Mouse (Mus musculus) myocyte (in vitro differentiated cells): ENCODE measurements around the gene Gmeb1. TPM values are rescaled to one million over a fixed set of nuclear protein-coding genes. Genes with fewer than 3 reads are reported as not detected.
A peak's percentile ranks its signal among the peaks of the same experiment; 100 is the strongest.

Experiments used
- H3K27me3 ChIP-seq: one replicate; pipeline ENCODE4 v1.6.1; 2011; ENCODE audit not compliant: control insufficient read depth, insufficient read depth, insufficient read length
- H3K36me3 ChIP-seq: one replicate; pipeline ENCODE4 v1.6.1; 2011; ENCODE audit not compliant: control insufficient read depth, insufficient read depth
- H3K4me2 ChIP-seq: one replicate; pipeline ENCODE4 v1.6.1; 2011; ENCODE audit warnings: low read depth, control low read depth
- H3K4me3 ChIP-seq: one replicate; pipeline ENCODE4 v1.5.1; 2011; ENCODE audit warnings: mild to moderate bottlenecking, control low read depth, moderate library complexity
- H3K79me2 ChIP-seq: one replicate; pipeline ENCODE4 v1.6.1; 2011; ENCODE audit not compliant: control insufficient read depth, insufficient read depth
- H3ac ChIP-seq: one replicate; pipeline ENCODE4 v1.6.1; 2011; ENCODE audit not compliant: control insufficient read depth, insufficient read length
- CEBPB ChIP-seq: IDR thresholded peaks from 2 replicates; pipeline ENCODE4 v1.6.1; 2011; ENCODE audit warnings: mild to moderate bottlenecking, moderate library complexity; ENCODE audit not compliant: poor library complexity, insufficient read depth, severe bottlenecking
- E2F4 ChIP-seq: IDR thresholded peaks from one replicate; pipeline ENCODE4 v1.6.1; 2011; ENCODE audit warnings: mild to moderate bottlenecking, control low read depth, moderate library complexity; ENCODE audit not compliant: insufficient read depth
- MAX ChIP-seq: IDR thresholded peaks from one replicate; pipeline ENCODE4 v1.6.1; 2011; ENCODE audit warnings: low read depth, mild to moderate bottlenecking, control low read depth
- MYOD1 ChIP-seq, 3 experiments: IDR thresholded peaks; one replicate each; pipeline ENCODE4 v1.6.1; 2011; ENCODE audit warnings: control low read depth in 2 of 3, low read depth in 2 of 3, mild to moderate bottlenecking in 2 of 3, moderate library complexity in 1 of 3; ENCODE audit not compliant: insufficient read length in 2 of 3, control insufficient read depth in 1 of 3
- MYOG ChIP-seq, 3 experiments: IDR thresholded peaks; one replicate each; pipeline ENCODE4 v1.6.1; 2011; ENCODE audit warnings: control low read depth in 2 of 3, low read depth in 2 of 3, mild to moderate bottlenecking in 2 of 3; ENCODE audit not compliant: insufficient read length in 2 of 3, control insufficient read depth in 1 of 3, insufficient read depth in 1 of 3
- POLR2A ChIP-seq: IDR thresholded peaks from one replicate; pipeline ENCODE4 v1.6.1; 2011; ENCODE audit warnings: low read depth, mild to moderate bottlenecking, control low read depth, moderate library complexity; ENCODE audit not compliant: insufficient read length
- POLR2AphosphoS2 ChIP-seq: IDR thresholded peaks from one replicate; pipeline ENCODE4 v1.6.1; 2011; ENCODE audit warnings: low read depth, control low read depth; ENCODE audit not compliant: insufficient read length
- REST ChIP-seq: IDR thresholded peaks from one replicate; pipeline ENCODE4 v1.6.1; 2011; ENCODE audit warnings: mild to moderate bottlenecking, control low read depth, moderate library complexity; ENCODE audit not compliant: insufficient read depth, insufficient read length
- SRF ChIP-seq: IDR thresholded peaks from one replicate; pipeline ENCODE4 v1.6.1; 2011; ENCODE audit warnings: low read depth; ENCODE audit not compliant: control insufficient read depth, insufficient read length
- TCF12 ChIP-seq: IDR thresholded peaks from one replicate; pipeline ENCODE4 v1.6.1; 2011; ENCODE audit warnings: mild to moderate bottlenecking, control low read depth; ENCODE audit not compliant: poor library complexity, insufficient read depth, severe bottlenecking
- TCF3 ChIP-seq: IDR thresholded peaks from one replicate; pipeline ENCODE4 v1.6.1; 2011; ENCODE audit warnings: low read depth, control low read depth; ENCODE audit not compliant: insufficient read length
- USF1 ChIP-seq: IDR thresholded peaks from one replicate; pipeline ENCODE4 v1.6.1; 2011; ENCODE audit warnings: low read depth, mild to moderate bottlenecking, control low read depth, moderate library complexity
- polyA plus RNA-seq: library from polyadenylated mRNA; unstranded; fragments of >200 nt; fragmentation: generic; extraction: Trizol; gene quantifications from one replicate; pipeline ENCODE4 v1.2.1, GENCODE M21; 2012; ENCODE audit warnings: missing spikeins

The Gmeb1 gene
- polyA plus RNA-seq, 1 experiment, result 11.7 TPM

GRCm38 (mm10) chr4:132214847-132215246 lies 46.6 kb downstream of the Gmeb1 start:
- TF ChIP-seq USF1 (no peak), MAX (no peak), MYOG (IDR thresholded peaks at IDR 0.05; ENCODE audit: control insufficient read depth in 1 of 3, insufficient read depth in 1 of 3, insufficient read length in 2 of 3, low read depth in 2 of 3) (no peak), MYOD1 (IDR thresholded peaks at IDR 0.05; ENCODE audit: control insufficient read depth in 1 of 3, insufficient read length in 2 of 3, low read depth in 2 of 3) (no peak), SRF (no peak), REST (no peak), POLR2A (no peak), CEBPB (no peak), TCF3 (no peak), POLR2AphosphoS2 (no peak), E2F4 (no peak), TCF12 (no peak)
- H3K27me3 ChIP-seq, result no peaks in the 10 kb centered on the region
- no peak overlapping the region for H3K4me3 ChIP-seq
- no peak overlapping the region for H3K4me2 ChIP-seq
- no peak overlapping the region for H3ac ChIP-seq
- peaks cover 2% of the 10 kb centered on the region for H3K36me3 ChIP-seq
- peaks cover 17% of the 10 kb centered on the region for H3K79me2 ChIP-seq

GRCm38 (mm10) chr4:132211953-132212734 lies 49.3 kb downstream of the Gmeb1 start, which contains the start of gene Ythdf2:
Gene Ythdf2, minus strand, starts transcription at chr4:132212303.
- Histone ChIP-seq H3K4me2 (peak within 1 kb of the TSS; percentile 90), H3K4me3 (peak within 1 kb of the TSS; percentile 61), H3K27me3 (no peaks in the 10 kb centered on the region), H3K79me2 (peaks cover 44% of the 10 kb centered on the region), H3K36me3 (peaks cover 26% of the 10 kb centered on the region), H3ac (peak within 1 kb of the TSS; percentile 99)
- no peak for TF ChIP-seq CEBPB
- peak; percentile 39 for TF ChIP-seq REST
- peak in 1 of 3 experiments; percentile 16 for TF ChIP-seq MYOD1 (IDR thresholded peaks at IDR 0.05; ENCODE audit: control insufficient read depth in 1 of 3, insufficient read length in 2 of 3, low read depth in 2 of 3)
- peak; percentile 75 for TF ChIP-seq POLR2A
- no peak for TF ChIP-seq E2F4
- no peak for TF ChIP-seq TCF12
- no peak for TF ChIP-seq TCF3
- TF ChIP-seq MYOG (IDR thresholded peaks at IDR 0.05; ENCODE audit: control insufficient read depth in 1 of 3, insufficient read depth in 1 of 3, insufficient read length in 2 of 3, low read depth in 2 of 3), result no peak
- TF ChIP-seq SRF, result no peak
- no peak for TF ChIP-seq MAX
- no peak for TF ChIP-seq USF1
- peak; percentile 67 for TF ChIP-seq POLR2AphosphoS2

GRCm38 (mm10) chr4:132211091-132211942 lies 50.1 kb downstream of the Gmeb1 start:
- no peak for TF ChIP-seq MYOG (IDR thresholded peaks at IDR 0.05; ENCODE audit: control insufficient read depth in 1 of 3, insufficient read depth in 1 of 3, insufficient read length in 2 of 3, low read depth in 2 of 3)
- TF ChIP-seq E2F4, result no peak
- TF ChIP-seq SRF, result no peak
- no peak for TF ChIP-seq USF1
- no peak for TF ChIP-seq CEBPB
- no peak for TF ChIP-seq REST
- TF ChIP-seq TCF12, result no peak
- no peak for TF ChIP-seq MAX
- no peak for TF ChIP-seq TCF3
- TF ChIP-seq MYOD1 (IDR thresholded peaks at IDR 0.05; ENCODE audit: control insufficient read depth in 1 of 3, insufficient read length in 2 of 3, low read depth in 2 of 3), result no peak
- TF ChIP-seq POLR2A, result no peak
- no peak for TF ChIP-seq POLR2AphosphoS2
- Histone ChIP-seq H3K27me3 (no peaks in the 10 kb centered on the region), H3K36me3 (peaks cover 29% of the 10 kb centered on the region), H3K79me2 (peaks cover 52% of the 10 kb centered on the region), H3K4me3 (peak overlapping the region; percentile 61), H3K4me2 (peak overlapping the region; percentile 90), H3ac (peak overlapping the region; percentile 99)

- Histone ChIP-seq H3ac (peak overlapping the region; percentile 99), H3K27me3 (no peaks in the 10 kb centered on the region), H3K4me3 (peak overlapping the region; percentile 61), H3K79me2 (peaks cover 62% of the 10 kb centered on the region), H3K36me3 (peaks cover 29% of the 10 kb centered on the region), H3K4me2 (peak overlapping the region; percentile 90)
- TF ChIP-seq CEBPB, result no peak
Observed at GRCm38 (mm10) chr4:132210325-132210724, 51.1 kb downstream of the Gmeb1 start.
